Mouse (Mus musculus) lung, adult 2 months (tissue): Measurements from ENCODE around the gene Adamts9.

Source experiments
- CTCF ChIP-seq: fragments of 200-500 bp; IDR thresholded peaks from 2 replicates; pipeline ENCODE4 v1.5.1; 2011; ENCODE audit warnings: mild to moderate bottlenecking, low read length, control low read depth; ENCODE audit not compliant: insufficient read depth
- POLR2A ChIP-seq: fragments of 200-500 bp; IDR thresholded peaks from 2 replicates; pipeline ENCODE4 v1.6.1; 2011; ENCODE audit warnings: low read depth, mild to moderate bottlenecking, control low read depth, low read length, borderline replicate concordance; ENCODE audit errors: extremely low read depth

DNA sequence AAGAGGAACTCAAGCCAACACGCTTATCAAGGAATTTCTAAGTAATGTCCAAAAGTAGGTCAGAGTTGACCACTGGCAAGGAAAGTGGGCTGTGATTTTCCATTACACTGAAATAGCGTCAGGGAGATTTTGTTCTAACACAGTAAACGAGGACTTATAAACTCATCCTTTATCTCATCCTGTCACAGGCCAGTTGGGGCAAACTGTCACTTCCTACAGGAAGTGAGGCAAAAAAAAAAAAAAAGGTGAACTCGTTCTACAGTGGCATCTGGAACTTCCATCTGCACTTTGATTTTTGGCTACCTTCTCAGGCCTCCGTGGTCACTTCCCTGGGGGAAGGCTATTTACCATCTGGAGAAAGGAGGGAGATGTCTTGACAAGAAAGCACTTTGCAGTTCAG is 68.4 kb downstream of the Adamts9 start:
- no peak for TF ChIP-seq CTCF
- no peak for TF ChIP-seq POLR2A
